Mouse (Mus musculus) left cerebral cortex, postnatal 36 days (tissue): ENCODE results near the gene Dmrt3. TPM values are rescaled to one million over a fixed set of nuclear protein-coding genes. Genes with fewer than 3 reads are reported as not detected.

Experiments used
- DNase-seq, 2 experiments: peaks; one replicate each; pipeline ENCODE4 v3.0.0; 2021 to 2022; ENCODE audit warnings: low spot score in 2 of 2, mixed read lengths in 1 of 2
- intact Hi-C: fragments of 180-260 bp; cut with DNase I; formaldehyde crosslinking; loops from one replicate; pipeline ENCODE4 v1.15.1; 2025
- total RNA-seq, 2 experiments: library from RNA; stranded (reverse); gene quantifications; 2 replicates each; pipeline ENCODE4 v1.2.3; 2021

Gene Dmrt3
- not detected for total RNA-seq

GRCm38 (mm10) chr19:25610015-25610410, at the start of gene Dmrt3:
Dmrt3 (plus strand) TSS chr19:25610301.
- intact Hi-C loops = loop anchor here (2.0 to 10.0 kb wide), 2 partner anchors 63 to 375 kb away; partner anchors contain the start of genes Dmrt2 and Kank1

DNA sequence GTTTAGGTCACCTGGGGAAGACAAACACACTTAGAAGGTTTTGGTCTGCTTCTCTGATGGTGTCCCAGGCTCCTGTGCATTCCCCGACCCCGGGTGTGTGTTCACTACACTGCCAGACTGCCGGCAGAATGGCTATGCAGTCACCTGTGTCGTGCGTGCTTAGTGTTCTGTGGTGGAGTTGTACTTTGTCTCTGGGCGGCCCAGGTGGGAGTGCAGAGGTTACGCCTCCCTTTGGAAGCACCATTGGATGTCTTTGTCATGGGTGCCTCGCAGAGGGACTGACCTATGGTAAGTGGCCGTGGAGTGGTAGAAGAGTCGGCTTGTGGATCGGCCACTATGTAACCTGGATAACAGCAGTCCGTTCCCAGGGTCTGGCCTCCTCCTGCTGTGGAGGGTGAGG, 45.7 kb upstream of the Dmrt3 start:
- DNase-seq = no peak
- intact Hi-C loops = no loop called here

More at GRCm38 (mm10) chr19:25610015-25610410, at the start of gene Dmrt3:
- DNase-seq = no peak

DNA sequence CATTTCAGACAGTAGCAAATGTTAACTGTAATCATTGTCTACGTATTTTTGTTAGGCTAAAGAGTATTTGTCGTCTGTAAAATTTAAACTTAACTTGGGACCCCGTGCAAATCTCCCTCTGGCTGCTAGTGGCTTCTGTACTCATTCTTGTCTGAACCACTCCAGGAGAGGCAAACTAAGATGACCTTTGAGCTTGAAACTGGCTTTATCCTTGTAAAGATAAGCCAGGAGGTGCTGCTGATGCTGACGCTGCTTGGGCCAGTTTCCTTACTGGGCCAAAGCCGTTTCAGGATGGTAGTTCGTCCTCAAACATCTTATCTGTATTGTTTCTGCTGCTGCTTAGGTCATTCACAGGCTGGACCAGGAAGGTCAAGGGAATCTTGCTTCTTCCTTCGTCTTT, 40.3 kb upstream of the Dmrt3 start:
- DNase-seq = no peak
- intact Hi-C loops = no loop called here

DNA sequence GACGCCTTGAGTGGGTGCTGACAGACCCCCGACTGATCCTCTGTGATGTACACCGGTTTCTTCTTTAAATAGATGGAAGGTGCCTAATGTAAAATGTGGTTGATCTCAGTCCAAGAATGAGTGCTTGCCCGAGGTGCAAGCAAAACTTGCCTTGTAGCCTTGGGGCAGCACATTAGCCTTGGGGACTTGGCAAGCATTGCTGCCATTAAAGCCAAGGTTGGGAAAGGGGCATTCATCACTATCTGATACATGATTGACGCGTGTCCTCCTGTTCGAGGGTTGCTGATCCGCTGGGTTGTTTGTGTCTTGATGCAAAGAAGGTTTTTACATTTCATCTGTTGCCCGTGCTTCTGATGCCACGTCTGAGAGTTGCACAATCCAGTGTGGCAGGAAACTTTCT, 35.7 kb upstream of the Dmrt3 start:
- intact Hi-C loops = no loop called here
- DNase-seq = no peak

- intact Hi-C loops = no loop called here
- no peak for DNase-seq
These were observed 34.9 kb upstream of the Dmrt3 start for GRCm38 (mm10) chr19:25574981-25575814.

DNA sequence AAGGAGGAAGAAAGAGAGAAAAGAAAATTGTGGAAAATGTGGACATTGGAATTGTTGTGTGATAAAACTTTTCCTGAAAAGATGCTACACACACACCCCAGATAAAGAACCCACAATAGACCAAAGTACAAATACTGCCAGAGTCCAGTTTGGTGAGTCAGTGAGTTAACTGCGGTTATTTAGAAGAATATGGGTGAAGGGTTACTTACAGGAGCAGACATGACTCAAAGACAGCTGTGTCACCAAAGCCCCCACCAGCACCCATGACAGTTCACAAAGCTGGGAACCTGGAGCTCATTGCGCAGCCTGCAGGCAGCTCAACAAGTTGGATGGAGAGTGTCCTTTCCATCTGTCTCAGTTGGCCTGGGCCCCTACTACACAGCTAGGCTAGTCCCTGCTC, 31.7 kb upstream of the Dmrt3 start:
- no peak for DNase-seq
- intact Hi-C loops = no loop called here

DNA sequence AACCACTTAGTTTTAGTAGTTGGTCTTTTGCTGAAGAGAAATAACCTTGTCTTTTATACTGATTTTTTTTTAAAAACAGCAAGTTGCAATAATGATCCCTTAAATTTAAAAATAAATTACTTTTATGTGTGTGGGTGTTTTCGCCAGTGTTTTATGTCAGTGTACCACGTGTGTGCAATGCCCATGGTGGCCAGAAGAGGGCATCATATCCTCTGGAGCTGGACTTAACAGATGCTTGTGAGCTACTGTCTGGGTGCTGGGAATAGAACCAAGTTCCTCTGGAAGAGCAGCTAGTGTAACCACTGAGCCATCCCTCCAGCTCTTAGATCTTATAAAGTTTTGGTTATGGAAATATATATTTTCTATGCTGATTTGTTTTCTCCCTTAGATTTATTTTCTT, 30.7 kb upstream of the Dmrt3 start:
- intact Hi-C loops = no loop called here
- no peak for DNase-seq

DNA sequence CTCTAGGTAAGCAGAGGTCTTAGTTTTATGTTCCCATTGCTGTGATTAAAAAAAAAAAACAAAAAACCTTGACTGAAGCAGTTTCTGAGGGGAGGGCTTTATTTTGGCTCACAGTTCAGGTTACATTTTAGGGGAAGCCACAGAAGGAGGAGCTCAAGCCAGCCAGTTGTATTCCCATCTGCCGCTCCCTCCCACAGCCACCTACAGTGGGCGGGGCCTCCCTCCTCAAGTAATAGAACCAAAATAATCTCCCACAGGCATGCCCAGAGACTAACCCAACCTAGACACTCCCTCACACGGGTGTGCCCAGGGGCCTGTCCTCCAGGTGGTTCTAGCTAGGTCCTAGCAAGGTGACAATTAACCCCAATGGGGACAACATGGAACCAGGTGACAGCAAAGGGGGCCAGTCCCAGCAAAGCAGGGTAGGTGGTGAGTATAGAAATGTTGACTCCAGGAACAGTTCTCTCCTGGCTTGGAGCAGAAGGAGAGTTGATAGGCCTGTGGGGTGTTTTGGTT, 12.3 kb upstream of the Dmrt3 start:
- intact Hi-C loops = no loop called here

GRCm38 (mm10) chr19:25598626-25599025, 11.5 kb upstream of the Dmrt3 start:
- intact Hi-C loops = no loop called here
- DNase-seq = no peak

More for the DNA sequence above, 12.3 kb upstream of the Dmrt3 start:
- no peak for DNase-seq

- intact Hi-C loops = no loop called here
- no peak for DNase-seq
These were observed 8.1 kb upstream of the Dmrt3 start for GRCm38 (mm10) chr19:25601966-25602365.

DNA sequence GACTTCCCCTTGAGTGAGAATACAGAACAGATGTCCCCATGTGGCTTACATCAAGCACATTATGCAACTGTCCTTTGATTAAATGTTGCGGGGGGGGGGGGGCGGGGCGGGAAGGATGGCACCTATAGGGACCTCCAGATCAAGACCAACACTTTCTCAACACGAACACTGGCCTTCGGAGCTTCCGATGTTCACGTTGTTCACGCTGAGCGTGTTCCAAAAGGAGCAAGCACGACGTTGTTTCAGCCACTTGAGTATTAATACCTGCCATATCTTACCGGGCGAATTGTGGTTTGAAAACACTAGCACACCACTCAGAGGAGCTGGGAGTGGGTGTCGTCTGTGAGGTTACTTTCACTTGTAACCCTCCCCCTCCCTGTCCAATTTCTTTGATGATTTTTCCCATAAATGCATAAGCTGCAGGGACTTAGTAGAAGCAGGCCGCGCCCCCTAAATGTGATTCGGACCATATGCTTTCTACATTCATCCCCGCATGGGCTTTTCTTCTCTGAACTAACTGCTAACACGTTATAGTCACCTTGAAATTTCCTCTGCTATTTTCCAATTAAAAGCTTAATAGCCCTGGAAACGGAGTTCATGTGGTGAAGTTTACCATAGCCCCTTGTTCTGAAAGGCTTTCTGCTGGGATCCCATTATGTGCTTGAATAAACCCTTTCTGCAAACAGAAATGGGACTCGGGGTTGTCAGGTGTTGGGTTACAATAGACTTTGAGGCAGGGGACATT, 2.5 kb upstream of the Dmrt3 start:
- intact Hi-C loops = loop anchor here (5.0 kb wide), 1 partner anchor 710 kb away; no protein-coding TSS in a partner anchor
- DNase-seq = no peak

- DNase-seq = no peak
- intact Hi-C loops = loop anchor here (5.0 kb wide), 1 partner anchor 711 kb away; no protein-coding TSS in a partner anchor
These were observed 1.9 kb upstream of the Dmrt3 start for GRCm38 (mm10) chr19:25608206-25608580.

GRCm38 (mm10) chr19:25608961-25609850, 895 bp upstream of the Dmrt3 start:
- peak in 1 of 2 experiments; percentile 15 for DNase-seq
- intact Hi-C loops = loop anchor here (5.0 kb wide), 1 partner anchor 712 kb away; no protein-coding TSS in a partner anchor

- intact Hi-C loops = loop anchor here (2.0 to 10.0 kb wide), 2 partner anchors 62 to 376 kb away; partner anchors contain the start of genes Dmrt2 and Kank1
- peak in 1 of 2 experiments; percentile 29 for DNase-seq
These were observed 460 bp downstream of the Dmrt3 start for GRCm38 (mm10) chr19:25610411-25611111.

DNA sequence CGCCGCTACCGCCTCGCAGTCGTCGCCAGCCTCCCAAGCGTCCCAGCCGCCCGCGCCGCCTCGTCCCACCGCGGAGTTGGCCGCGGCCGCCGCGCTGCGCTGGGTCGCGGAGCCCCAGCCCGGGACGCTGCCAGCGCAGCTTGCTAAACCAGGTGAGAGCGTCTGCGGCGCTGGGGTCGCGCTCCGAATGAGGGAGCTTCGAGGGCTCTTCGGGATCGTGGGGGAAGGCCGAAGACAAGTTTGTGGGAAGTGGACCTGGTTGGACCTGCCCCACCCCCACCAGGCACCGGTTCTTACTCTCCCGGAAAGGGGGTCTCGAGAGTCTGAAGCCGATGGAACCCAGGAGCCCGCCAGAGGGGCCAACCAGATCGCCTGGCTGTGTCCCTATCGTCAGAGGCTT, 1.0 kb downstream of the Dmrt3 start:
- DNase-seq = no peak
- intact Hi-C loops = loop anchor here (2.0 to 10.0 kb wide), 2 partner anchors 62 to 376 kb away; partner anchors contain the start of genes Dmrt2 and Kank1

DNA sequence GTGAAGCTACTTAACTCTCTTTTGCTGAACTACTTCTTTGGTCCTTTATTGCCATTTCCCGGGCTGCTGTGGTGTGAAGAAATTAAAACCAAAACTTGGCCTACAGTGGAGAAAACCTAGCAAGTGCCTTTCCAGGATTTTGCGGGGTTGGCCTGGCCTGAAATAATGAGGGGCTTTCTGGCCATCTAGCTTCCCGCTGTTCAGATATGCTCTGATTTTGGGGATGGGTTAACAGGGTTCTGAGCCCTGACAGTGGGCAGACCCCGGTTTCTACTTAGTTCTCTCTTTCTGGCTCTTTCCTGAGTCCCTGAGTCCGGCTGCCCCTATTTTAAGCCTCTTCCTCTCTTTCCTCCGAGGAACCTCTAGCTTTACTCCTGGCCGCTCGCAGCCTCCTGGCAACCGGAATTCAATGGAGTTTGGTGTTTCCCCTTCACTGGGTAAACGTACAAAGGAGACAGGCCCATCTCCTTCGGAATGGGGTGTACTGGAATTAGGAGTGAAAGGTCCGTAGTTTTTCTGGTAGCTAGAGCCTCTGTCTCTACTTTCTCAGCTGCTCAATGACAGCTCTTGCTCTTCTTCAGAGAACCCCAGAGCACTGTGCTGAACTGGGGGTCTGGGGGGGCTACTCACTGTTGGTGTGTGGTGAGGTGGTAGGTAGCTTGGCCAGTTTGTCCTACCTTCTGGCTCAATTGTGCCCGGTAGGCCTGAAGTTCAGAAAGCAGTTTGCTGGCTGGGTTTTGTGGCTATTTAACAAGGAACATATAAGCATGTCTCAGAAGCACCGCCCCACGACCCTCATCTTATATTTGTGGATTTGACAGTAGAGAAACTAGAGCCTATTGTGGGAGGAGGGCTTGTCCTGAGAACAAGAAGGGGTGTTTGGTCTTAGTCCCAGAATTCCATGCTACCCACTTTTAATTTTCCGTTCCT, 2.0 kb downstream of the Dmrt3 start:
- no peak for DNase-seq
- intact Hi-C loops = loop anchor here (2.0 to 10.0 kb wide), 2 partner anchors 61 to 377 kb away; partner anchors contain the start of genes Dmrt2 and Kank1

DNA sequence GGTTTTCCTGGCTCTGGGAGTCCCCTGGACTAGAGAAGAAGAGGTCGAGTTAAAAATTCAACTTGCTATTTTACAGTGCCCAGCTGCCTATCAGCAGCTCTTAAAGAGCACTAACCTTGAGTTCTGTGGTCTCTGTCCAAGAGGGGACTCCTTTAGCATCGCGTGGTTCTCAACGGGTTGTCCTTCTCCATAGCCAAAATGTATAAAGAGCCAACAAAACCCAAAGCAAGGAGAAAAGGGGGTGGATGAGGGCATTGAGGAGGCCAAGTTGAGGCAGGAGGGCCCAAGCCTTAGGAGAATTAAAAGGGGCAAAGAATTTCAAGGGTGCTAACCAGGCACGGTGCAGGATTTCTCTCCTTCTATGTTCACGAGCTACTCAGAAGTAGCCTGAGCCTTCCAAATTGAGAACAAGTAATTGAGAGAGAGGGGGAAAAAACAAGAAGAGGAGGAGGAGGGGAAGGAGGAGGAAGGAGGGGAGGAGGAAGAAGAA, 2.8 kb downstream of the Dmrt3 start:
- DNase-seq = no peak
- intact Hi-C loops = loop anchor here (10.0 kb wide), 1 partner anchor 378 kb away; the partner anchor contains the start of gene Kank1
